ENCODE assay signal across 8 mouse cellular contexts in genomic region chr7:132806286-132806685, GRCm38 (mm10). TPM values are rescaled to one million over a fixed set of nuclear protein-coding genes. Genes with fewer than 3 reads are reported as not detected.
A peak's percentile ranks its signal among the peaks of the same experiment; 100 is the strongest.
DNase-seq lines count a peak whose midpoint lies in the region; ATAC-seq lines count a peak whose summit lies in the region.

No protein-coding gene starts in this region.

- peak overlapping the region; percentile 70 for H3K9ac ChIP-seq in heart, embryonic 13.5 days
- H3K9ac ChIP-seq in midbrain, embryonic 16.5 days (ENCODE audit: low read depth, low read length): no peak overlapping the region

- H3K4me1 ChIP-seq in heart, embryonic 13.5 days: peaks cover 100% of the 10 kb centered on the region
- peaks cover 49% of the 10 kb centered on the region for H3K4me1 ChIP-seq in midbrain, embryonic 16.5 days (ENCODE audit: control insufficient read depth, insufficient read depth, low read length)

- no peaks in the 10 kb centered on the region for H3K27me3 ChIP-seq in heart, embryonic 13.5 days (replicated peaks)
- no peaks in the 10 kb centered on the region for H3K27me3 ChIP-seq in midbrain, embryonic 16.5 days (ENCODE audit: control insufficient read depth, insufficient read depth, low read depth, low read length)

- peak; percentile 81 to 85 for DNase-seq in heart, adult 18-20 months
- DNase-seq in heart, postnatal 25 days (ENCODE audit: low spot score): no peak
- peak; percentile 52 for DNase-seq in urinary bladder, postnatal 14 days (ENCODE audit: low spot score)
- no peak for DNase-seq in urinary bladder, adult 18-20 months (ENCODE audit: low spot score in 2 of 2)
- DNase-seq in left cerebral cortex, adult 18-20 months (ENCODE audit: low spot score in 2 of 2): no peak
- no peak for DNase-seq in layer of hippocampus, adult 18-20 months (ENCODE audit: low spot score in 2 of 2)

- no peak for ATAC-seq in heart, embryonic 13.5 days (ENCODE audit: extremely low read depth, insufficient number of reproducible peaks, low FRiP score, low TSS enrichment)
- ATAC-seq in midbrain, embryonic 16.5 days: no peak

- WGBS in heart, embryonic 13.5 days: 55% methylated on average over 5 of the region's 5 CpGs
- WGBS in midbrain, embryonic 16.5 days: 34% methylated on average over 5 of the region's 5 CpGs

- no peaks in the 10 kb centered on the region for H3K9me3 ChIP-seq in heart, embryonic 13.5 days
- no peaks in the 10 kb centered on the region for H3K9me3 ChIP-seq in midbrain, embryonic 16.5 days (replicated peaks; ENCODE audit: control insufficient read depth, low read length, poor library complexity, severe bottlenecking)

- no peak overlapping the region for H3K4me2 ChIP-seq in heart, embryonic 13.5 days
- H3K4me2 ChIP-seq in midbrain, embryonic 16.5 days (ENCODE audit: low read length): no peak overlapping the region

- no peaks in the 10 kb centered on the region for H3K36me3 ChIP-seq in heart, embryonic 13.5 days
- H3K36me3 ChIP-seq in midbrain, embryonic 16.5 days (ENCODE audit: control insufficient read depth, insufficient read depth, low read length): no peaks in the 10 kb centered on the region

- no peak overlapping the region for H3K4me3 ChIP-seq in heart, embryonic 13.5 days
- no peak overlapping the region for H3K4me3 ChIP-seq in midbrain, embryonic 16.5 days (ENCODE audit: low read depth, low read length)

- intact Hi-C loops in heart, postnatal 25 days (cut with DNase I): no loop called here

- peak overlapping the region; percentile 75 for H3K27ac ChIP-seq in heart, embryonic 13.5 days (replicated peaks)
- peak overlapping the region; percentile 61 for H3K27ac ChIP-seq in midbrain, embryonic 16.5 days (ENCODE audit: low read length)

RNA-seq across cellular contexts. Expression of gene Fam53b, which starts 7.4 kb away (rescaled TPM):
- 10 to 100 TPM; 21.3 to 22.5 TPM for total RNA-seq in heart, adult 18-20 months (2021)
- 10 to 100 TPM; 25.8 to 26.8 TPM for total RNA-seq in heart, postnatal 25 days (2021)
- 12.5 and 15.7 TPM in 2 replicates for polyA plus RNA-seq in heart, embryonic 13.5 days (2015; fragmentation: Nextera tagmentation; extraction: Ambion mirVana)
- polyA plus RNA-seq in midbrain, embryonic 16.5 days (2015; fragmentation: Nextera tagmentation; extraction: Ambion mirVana): 13.2 and 13.6 TPM in 2 replicates
- 10 to 100 TPM; 71.7 to 73.5 TPM for total RNA-seq in left cerebral cortex, adult 18-20 months (2021)
- 10 to 100 TPM; 50.6 to 51.7 TPM for total RNA-seq in layer of hippocampus, adult 18-20 months (2021)

RNA-seq across cellular contexts. Expression of gene Eef1akmt2, which starts 46.2 kb away (rescaled TPM):
- total RNA-seq in heart, adult 18-20 months (2021): 10 to 100 TPM in 1 of 2 experiments, 1 to 10 TPM in 1; 7.3 to 10.4 TPM
- total RNA-seq in heart, postnatal 25 days (2021): 1 to 10 TPM; 9.6 to 9.8 TPM
- 38.5 and 40.3 TPM in 2 replicates for polyA plus RNA-seq in heart, embryonic 13.5 days (2015; fragmentation: Nextera tagmentation; extraction: Ambion mirVana)
- polyA plus RNA-seq in midbrain, embryonic 16.5 days (2015; fragmentation: Nextera tagmentation; extraction: Ambion mirVana): 91.7 and 94.3 TPM in 2 replicates
- total RNA-seq in left cerebral cortex, adult 18-20 months (2021): 10 to 100 TPM; 33.4 to 35.0 TPM
- total RNA-seq in layer of hippocampus, adult 18-20 months (2021): 10 to 100 TPM; 33.4 to 33.9 TPM

RNA-seq across cellular contexts. Expression of gene Abraxas2, which starts 52.7 kb away (rescaled TPM):
- 10 to 100 TPM; 21.4 to 21.7 TPM for total RNA-seq in heart, adult 18-20 months (2021)
- 10 to 100 TPM; 21.0 to 21.4 TPM for total RNA-seq in heart, postnatal 25 days (2021)
- 25.7 and 28.9 TPM in 2 replicates for polyA plus RNA-seq in heart, embryonic 13.5 days (2015; fragmentation: Nextera tagmentation; extraction: Ambion mirVana)
- polyA plus RNA-seq in midbrain, embryonic 16.5 days (2015; fragmentation: Nextera tagmentation; extraction: Ambion mirVana): 37.4 and 38.6 TPM in 2 replicates
- total RNA-seq in left cerebral cortex, adult 18-20 months (2021): 10 to 100 TPM; 29.9 to 30.1 TPM
- 10 to 100 TPM; 26.6 to 27.8 TPM for total RNA-seq in layer of hippocampus, adult 18-20 months (2021)

Comparison
In these comparisons a context has a peak if more than half of its experiments do, and no peak if none do; other contexts are left out.
1. DNase-seq: peak in heart, adult 18-20 months (2 of 2) and urinary bladder, postnatal 14 days (single experiment); none in heart, postnatal 25 days (single experiment), urinary bladder, adult 18-20 months (0 of 2), left cerebral cortex, adult 18-20 months (0 of 2) and layer of hippocampus, adult 18-20 months (0 of 2).